Mouse (Mus musculus): ENCODE measurements around the gene Itgb8.

The Itgb8 gene

DNA sequence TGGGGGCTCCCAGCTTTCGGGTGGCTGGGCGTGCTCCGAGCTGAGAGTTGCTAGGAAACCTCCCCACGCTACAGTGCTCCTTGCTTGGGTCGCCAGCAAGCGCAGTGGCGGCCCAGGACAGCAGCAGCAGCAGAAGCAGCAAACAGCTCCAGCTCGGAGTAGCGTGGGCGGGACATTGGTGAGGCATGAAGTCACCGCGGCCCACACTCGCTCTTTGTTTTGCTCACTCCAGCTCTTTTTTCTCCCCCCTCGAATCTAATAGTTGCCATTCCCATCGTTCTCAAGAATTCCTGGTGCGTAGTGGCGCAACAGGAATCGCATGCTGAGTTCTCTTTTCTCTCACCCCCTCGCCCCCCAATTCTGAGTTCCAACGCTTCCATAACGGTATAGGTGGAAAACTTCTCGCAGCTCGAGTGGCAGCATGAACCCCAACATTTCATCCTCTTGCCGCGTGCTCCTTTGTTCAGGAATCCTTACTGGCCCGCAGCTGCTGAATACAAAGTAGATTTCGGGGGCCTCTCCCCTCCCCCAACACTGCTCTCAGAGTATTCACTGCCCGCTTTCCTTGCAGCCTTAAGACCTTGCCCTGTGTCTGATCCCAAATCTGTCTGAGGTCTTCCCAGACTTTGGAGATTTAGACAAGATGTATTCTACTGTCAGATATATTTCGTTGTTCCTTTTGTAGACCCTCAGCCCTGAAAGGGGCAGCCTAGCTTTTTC lies at the start of gene Itgb8:
TSS of gene Itgb8 (minus strand) at position 107 of the 720 bp plus-strand sequence.
- peak; percentile 68 for DNase-seq (ENCODE audit: low read depth, low spot score)

DNA sequence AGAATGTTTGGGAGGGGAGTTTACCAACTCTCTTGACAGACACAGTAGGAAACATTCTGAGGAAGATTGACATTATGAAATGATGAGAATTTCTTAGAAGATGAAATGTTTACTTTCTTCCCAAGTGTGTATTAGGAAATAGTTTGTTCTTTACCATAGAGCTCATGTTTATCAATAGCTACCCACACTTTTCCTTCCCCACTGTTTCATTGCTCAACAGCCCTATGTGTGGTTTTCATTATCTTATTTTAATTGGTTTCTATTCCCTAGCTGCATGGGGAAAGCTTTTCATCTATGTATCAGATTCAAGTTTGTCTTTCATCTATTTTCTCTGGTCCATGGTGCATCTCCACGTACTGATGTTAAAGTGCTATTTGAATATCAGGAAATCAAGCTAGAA lies 37.7 kb upstream of the Itgb8 start:
- DNase-seq (ENCODE audit: low read depth, low spot score), result no peak

DNA sequence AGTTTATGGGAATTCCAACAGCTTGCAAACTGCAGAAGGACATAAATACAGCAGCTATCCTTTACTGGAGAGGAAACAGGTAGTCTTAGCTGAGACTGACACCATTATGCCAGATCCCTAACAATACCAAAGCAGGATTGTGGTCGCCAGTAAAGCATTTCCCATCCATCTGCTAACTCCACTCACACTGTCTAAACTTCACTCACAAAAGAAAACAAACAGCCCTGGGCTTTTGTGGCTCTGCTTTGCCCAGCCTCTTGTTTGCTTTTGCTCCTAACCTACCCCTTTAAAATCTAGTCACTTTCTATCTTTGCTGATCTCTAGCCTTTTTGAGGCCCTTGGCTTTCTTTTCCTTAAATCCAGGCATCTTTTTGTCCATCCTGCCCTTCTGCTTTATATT lies 35.0 kb upstream of the Itgb8 start:
- no peak for DNase-seq (ENCODE audit: low read depth, low spot score)

DNA sequence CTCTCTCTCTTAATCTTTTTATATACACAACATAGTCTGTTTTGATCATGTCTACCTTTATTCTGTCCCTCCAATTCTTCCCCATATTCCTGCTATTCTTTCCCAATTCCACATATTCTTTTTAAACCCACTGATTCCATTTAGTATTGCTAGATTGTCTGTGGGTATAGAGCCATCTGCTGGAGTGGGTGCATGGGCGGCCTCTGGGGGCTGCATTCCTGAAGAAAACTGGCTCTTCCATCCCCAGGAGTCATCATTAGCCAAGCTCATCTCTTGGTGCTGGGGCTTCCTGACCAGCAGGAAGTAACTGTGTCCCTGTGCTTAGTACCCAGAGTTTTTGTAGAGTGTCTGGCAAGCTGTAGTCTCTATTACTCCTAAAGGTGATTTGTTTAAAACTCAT lies 33.4 kb upstream of the Itgb8 start:
- DNase-seq (ENCODE audit: low read depth, low spot score), result no peak

DNA sequence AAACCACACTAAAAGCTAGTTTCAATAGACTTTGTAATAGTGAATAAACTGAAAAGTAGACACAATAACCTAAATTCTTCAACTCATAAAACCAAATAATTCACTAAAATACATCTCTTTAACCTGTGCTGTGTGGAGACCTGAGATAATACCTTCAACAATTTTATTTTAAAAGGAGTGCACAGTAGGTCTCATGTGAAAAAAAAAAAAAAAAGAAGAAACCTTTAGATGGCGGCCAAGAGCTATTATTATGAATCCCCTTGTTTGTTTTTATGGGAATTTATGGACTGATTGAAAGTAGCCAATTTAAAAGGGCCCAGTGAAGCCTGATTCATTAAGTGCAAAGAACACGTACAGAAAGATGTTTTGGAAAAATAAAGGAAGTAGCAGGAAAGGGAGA lies 31.4 kb upstream of the Itgb8 start:
- DNase-seq (ENCODE audit: low read depth, low spot score), result no peak

DNA sequence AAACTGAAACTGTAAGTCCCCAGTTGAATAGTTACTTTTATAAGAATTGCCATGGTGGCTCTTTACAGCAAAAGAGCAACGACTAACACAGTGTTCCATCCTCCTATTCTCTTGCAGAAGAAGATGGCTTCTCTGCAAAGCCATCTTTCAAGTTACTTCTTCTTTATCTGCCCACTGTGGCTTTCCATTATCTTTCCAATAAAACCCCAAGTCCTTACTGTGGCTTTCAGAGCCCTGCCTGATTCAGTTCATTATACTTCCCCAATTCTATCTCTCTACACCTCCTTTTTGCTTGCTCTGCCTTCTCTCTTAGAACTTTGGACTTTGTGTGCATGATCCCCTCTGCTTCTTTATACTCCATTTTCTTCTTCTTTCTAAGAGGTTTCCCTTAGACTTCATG lies 30.1 kb upstream of the Itgb8 start:
- no peak for DNase-seq (ENCODE audit: low read depth, low spot score)

DNA sequence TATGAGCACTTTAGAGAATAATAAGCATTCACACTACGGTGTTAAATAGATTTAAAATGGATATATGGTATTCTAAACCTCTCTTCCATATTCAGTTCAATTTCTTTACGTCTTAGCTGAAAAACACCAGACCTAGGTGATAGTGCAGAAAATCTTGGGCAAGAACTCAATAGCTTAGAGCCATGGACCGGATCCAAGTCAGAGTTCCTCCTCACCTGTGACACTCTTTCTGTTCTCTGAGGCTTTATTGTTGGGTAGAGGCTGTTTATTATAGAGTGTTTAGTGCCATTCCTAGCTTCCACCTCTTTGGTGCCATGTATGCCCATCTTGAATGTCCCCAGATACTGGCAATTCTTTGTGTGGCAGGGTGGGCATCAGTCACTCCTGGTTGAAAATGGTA lies 25.9 kb upstream of the Itgb8 start:
- no peak for DNase-seq (ENCODE audit: low read depth, low spot score)

DNA sequence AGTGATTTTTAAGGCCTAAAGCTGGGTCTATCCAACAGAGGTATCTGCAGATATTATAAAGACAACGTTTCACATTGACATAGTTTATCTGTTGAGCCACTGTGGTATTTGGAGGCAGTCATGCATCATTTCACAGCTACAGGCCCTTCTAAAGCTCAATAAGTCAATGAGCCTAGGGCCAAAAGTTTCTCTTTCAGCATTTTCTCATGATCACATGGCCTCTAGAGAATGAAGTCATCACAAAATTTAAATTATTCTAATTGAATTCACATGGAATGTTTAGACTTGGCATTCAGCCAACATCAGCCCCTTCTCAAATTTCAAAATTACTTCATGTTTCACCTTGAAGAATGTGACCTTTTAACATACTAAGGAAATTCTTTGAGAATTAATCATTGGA lies 10.0 kb upstream of the Itgb8 start:
- no peak for DNase-seq (ENCODE audit: low read depth, low spot score)

DNA sequence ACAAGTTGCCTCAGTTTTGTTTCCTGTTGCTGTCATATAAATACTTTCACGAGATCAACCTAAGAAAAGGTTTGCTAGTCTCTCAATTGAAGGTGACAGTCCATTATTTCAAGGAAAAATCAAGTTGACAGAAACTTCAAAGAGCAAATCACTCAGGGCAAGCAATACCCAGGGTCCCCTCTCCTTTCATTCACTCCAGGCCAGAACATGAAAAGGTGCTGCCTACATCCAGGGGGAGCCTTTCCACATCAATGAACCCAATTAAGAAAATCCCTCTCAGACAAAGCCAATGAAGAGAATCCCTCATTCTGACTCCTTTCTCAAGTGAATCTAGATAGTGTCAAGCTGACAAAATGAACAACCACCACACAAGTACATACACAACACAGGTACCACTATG lies 2.5 kb upstream of the Itgb8 start:
- no peak for DNase-seq (ENCODE audit: low read depth, low spot score)

DNA sequence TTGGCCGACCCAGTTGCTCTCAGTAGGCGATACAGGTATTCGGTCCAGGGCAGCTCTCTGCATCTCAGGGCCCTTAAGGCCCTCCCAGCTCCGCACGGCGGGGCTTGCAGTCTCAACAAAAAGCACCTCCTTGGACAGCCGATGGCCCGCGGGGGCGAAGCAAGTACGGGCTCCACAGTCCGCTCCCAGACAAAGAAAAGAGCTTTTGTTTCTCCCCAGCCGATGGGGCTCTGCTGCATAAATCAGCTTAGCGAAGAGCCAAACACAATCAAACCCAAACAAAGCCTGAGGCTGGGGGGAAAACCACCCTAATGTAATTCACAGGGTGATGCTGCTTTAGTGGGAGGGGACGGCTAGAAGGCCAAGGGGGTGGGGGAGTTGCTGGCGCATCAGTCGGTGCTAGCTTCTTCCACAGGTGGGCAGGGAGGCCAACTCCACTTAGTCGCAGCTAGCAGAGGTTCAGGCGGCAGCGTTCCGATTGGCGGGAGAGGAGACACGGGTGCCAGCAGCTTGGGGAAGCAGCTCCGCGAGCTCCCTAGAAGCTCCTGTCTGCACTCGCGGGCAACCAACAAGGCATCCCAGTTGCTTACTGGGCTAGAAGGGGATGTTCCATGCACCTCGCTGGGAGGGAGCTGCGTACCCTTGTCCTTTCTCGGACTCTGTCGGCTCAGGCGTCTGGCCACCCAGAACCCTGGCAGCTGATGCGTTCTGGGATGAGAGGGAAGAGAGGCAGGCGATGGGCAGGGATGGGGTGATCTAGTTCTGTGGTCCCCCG lies 494 bp downstream of the Itgb8 start:
- DNase-seq (ENCODE audit: low read depth, low spot score), result peak; percentile 84

DNA sequence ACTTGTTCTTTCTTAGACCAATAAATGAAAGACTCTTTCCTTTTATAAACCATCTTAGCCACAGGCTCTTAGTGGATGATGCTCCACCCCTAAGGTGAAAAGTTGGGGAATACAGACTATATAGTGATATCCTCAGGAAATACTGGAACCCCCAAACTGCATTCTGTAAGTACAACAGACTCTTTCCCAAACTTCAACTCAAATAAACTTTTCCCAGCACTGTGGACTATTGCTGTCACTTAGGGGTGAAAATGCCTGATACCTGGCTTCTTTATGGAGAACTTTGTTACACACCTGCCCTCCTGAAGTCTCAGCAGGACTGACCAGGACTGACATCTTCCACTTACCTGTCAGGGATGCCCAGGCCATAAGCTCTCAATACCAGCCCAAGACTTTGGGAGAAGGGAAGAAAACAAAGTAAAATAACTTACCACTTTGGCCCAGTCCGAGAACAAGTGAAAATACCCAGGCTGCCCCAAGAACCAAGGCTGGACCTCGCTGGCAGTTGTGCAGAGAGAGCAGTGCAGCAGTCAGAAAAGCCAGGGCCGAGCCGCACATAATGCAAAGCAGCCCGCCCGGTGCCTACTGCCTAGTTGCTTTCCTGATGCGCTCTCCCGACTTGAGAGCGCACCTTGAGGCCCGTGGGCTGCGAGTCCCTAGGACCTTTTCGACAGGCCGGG lies 1.2 kb downstream of the Itgb8 start:
- no peak for DNase-seq (ENCODE audit: low read depth, low spot score)

DNA sequence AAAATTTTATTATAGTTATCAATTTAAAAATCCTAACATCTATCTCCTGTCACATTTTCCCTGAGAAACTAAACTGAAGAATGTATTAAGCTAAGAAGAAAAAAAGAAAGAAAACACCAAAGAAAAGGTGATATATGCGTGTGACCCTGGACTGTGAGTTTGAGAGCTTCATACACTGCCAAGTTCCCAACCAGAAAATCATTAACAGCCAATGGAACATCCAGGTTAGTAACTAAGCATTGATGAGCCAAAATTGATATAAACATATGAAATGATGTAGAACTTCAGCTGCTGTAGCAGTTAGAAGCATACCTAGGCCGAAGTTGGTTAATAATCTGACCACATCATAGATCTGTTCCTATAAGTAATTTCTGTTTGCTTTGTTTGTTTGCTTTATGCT lies 6.8 kb downstream of the Itgb8 start:
- DNase-seq (ENCODE audit: low read depth, low spot score), result no peak

DNA sequence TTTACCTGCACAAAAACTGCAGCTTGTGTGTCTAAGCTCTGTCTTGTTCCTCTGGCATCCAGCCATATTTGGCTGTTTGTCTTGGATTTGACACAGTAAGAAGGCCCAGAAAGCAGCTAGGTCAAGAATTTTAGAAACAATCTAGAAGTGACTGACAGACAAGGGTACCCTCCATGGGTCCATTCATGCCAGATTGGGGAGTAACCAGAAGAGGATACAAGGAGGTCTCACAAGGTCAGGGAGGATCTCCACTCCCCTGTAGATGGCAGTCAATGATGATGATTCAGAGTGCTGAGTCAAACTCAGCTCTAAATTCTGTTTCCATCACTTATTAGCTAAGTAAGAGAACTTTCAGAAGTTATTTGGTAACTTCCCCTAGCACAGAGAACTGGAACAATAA lies 8.2 kb downstream of the Itgb8 start:
- no peak for DNase-seq (ENCODE audit: low read depth, low spot score)

DNA sequence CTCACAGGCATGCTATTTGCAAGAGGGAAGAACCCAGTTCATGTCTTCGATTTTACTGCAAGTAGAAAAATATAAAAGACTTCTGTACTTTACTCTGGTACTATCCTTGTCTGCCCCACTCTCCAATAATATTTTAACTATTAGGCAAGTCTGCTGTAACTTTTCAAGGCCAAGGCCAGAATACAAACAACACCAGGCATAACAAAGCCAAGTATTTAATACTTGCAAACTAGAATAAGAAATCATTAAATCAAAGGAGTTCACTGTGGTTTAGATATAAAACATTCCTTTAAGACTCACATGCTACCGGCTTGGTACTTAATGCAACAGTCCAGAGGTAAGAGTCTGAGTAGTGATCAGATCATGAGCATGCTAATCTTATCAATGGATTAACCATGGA lies 9.0 kb downstream of the Itgb8 start:
- no peak for DNase-seq (ENCODE audit: low read depth, low spot score)

DNA sequence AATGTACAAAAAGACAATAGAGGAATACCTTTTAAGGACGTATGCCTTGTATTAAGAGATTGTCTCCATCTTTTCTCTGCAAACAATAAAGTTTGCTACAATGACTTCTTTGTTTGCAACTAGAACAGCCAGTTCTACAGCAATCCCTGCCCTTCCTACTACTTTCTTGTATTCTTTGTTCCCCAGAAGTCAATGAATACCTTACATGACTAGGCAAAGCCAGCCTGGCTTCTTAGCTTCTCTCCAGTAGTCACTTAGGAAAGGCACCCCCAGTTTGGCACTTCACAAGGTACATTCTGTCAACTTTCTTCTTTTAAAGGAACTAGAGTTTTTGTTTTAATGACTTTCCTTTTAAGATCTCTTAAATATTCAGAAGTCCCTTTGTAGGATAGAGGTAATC lies 10.7 kb downstream of the Itgb8 start:
- no peak for DNase-seq (ENCODE audit: low read depth, low spot score)

DNA sequence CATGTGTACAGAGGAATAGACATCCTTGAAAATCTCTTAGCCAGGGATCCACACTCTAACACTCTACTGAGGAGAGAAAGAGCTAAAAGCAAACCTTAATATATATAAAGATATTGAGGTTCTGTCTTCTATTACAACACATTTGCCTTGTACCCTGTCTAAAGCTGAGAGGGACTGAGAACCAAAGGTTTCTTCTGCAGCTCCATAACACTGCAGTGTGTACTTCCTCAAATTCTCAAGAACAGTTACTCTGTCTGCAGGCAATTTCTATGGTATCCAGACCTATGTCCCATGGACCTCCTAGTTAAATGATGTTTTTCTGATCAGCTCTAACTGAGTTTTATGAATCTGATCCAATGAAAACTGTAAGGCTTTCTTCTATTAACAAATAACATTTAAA lies 13.9 kb downstream of the Itgb8 start:
- DNase-seq (ENCODE audit: low read depth, low spot score), result no peak

DNA sequence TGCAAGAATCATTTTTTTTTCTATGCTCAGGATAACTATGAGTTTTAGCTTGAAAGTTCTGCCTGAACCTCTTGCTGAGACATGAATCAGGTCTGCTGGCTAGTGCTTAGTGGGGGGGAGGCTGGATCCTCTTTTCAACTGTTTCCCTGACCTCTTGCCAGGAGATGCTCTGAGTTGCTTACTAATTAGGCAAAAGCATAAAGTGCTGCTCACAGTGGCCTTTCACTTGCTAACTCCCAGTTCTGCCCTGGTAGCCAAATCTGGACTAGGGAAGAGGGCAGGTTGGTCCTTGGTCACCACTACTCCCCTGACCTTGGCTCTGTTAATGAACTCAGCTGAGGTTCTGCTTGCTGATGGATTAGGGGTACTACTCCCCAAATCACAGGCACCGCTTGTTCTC lies 19.2 kb downstream of the Itgb8 start:
- DNase-seq (ENCODE audit: low read depth, low spot score), result no peak

DNA sequence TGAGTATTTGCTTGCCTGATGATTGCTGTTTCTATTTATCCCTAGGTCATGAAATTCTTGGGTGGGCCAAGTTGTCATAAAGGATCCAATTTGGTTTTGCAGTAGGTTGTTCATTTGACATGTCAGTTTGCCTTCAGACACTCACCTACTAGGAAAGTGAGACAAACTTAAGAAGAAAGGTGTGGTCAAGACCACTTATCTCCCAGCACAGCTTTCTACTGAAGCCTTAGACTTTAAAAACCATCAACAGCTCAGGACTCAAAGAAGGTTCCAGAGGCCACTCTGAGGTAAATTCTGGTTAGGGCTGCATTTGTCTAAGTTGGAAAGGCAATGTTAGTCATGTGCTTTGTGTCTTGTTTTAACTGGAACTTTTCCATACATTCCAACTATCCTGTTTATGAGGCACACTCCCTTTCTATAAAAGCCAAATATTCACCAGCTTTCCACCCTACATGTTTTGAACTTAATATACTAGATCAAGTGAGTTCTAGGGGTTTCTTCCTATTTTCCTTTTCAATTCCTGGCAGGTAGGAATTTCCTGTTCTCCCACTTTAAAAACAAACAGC lies 20.8 kb downstream of the Itgb8 start:
- no peak for DNase-seq (ENCODE audit: low read depth, low spot score)

DNA sequence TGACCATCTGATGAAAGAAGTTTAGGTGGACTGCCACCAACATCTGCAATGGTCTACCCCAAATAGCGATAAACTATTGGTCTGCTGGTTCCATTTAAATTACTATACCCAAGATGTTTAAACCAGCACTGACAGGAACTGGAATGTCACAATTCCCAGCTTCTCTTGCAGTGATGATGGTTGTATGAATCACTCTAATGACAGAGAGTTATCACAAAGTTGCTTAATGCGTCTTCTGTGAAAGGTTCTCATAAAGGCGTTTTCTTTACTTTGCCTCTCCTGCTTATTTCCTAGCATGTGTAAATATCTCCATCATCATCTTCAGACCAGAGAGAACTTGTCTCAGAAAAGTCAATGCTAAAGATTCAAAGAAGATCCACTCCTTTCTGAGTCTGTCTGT lies 23.4 kb downstream of the Itgb8 start:
- DNase-seq (ENCODE audit: low read depth, low spot score), result no peak

DNA sequence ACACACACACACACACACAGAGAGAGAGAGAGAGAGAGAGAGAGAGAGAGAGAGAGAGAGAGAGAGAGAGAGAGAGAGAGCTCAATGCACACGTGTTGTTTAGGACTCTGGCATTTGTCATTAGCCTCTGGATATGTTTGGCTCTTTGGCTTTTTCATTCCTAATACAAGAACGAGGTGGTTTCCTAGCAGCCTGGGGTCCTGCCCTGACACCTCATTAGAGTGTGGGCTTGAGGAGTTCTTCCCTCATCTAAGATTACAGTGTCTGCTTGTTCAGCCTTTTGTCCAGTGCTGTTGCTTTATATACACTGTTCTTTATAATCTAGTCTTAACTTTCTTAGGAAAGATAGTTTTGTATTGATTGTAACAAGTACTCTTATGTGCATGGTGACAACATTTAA lies 27.1 kb downstream of the Itgb8 start:
- no peak for DNase-seq (ENCODE audit: low read depth, low spot score)

DNA sequence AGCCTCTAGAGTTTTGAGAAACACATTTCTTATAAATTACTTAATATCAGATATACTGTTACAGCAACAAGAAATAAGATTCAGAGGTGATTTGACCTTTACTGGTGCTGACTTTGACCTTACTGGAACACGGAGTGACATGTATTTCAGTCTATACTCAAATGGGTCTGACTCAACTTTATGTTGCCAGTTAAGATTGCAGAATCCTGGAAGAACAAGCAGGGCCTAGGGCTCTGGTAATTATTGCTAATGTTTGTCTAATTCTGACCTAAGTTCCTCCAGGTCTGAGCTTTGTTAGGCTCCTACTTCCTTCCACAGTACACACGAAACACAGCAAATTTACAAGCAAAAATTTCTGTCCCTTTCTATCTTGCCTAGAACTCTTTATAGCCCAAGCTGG lies 28.0 kb downstream of the Itgb8 start:
- no peak for DNase-seq (ENCODE audit: low read depth, low spot score)

DNA sequence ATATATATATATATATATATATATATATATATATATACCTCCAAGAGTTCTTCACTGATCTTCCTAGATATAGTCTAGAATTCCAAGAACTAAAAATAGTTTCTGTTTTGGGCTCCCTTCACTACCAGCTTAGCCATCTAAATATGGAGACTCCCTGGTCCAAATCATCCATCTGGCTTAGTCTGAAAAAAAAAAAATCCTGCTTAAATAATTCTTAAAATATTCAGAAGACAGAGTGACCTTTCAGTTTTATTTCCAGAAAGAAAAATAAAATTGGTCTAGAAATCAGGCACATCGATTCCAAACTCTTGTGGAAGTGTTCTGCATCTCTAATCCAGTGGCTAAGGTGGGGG lies 28.6 kb downstream of the Itgb8 start:
- no peak for DNase-seq (ENCODE audit: low read depth, low spot score)

Measured in R1 (cell line).